Mouse (Mus musculus) spleen, postnatal 10 days (tissue): ENCODE measurements around the gene Gm20683.

ENCODE experiments used
- DNase-seq, 2 experiments: peaks; one replicate each; pipeline ENCODE4 v3.0.0; 2021 to 2022; ENCODE audit warnings: low spot score in 2 of 2

Gm20683 gene

GRCm38 (mm10) chr17:25841117-25841880, at the start of gene Gm20683:
Gene Gm20683, minus strand, starts transcription at chr17:25841763.
- no peak for DNase-seq

GRCm38 (mm10) chr17:25888837-25889236, 47.3 kb upstream of the Gm20683 start:
- DNase-seq = no peak

GRCm38 (mm10) chr17:25887467-25887866, 45.9 kb upstream of the Gm20683 start:
- no peak for DNase-seq

- no peak for DNase-seq
Observed at GRCm38 (mm10) chr17:25886806-25887205, 45.2 kb upstream of the Gm20683 start.

- peak in 1 of 2 experiments; percentile 56 for DNase-seq
Observed at GRCm38 (mm10) chr17:25885636-25886035, 44.1 kb upstream of the Gm20683 start.

- DNase-seq = no peak
Observed at GRCm38 (mm10) chr17:25883824-25884223, 42.3 kb upstream of the Gm20683 start.

- DNase-seq = no peak
Observed at GRCm38 (mm10) chr17:25883268-25883667, 41.7 kb upstream of the Gm20683 start.

- DNase-seq = no peak
Observed at GRCm38 (mm10) chr17:25882306-25882705, 40.7 kb upstream of the Gm20683 start.

- DNase-seq = no peak
Observed at GRCm38 (mm10) chr17:25881691-25882090, 40.1 kb upstream of the Gm20683 start.

- no peak for DNase-seq
Observed at GRCm38 (mm10) chr17:25880913-25881641, 39.5 kb upstream of the Gm20683 start.

- DNase-seq = no peak
Observed at GRCm38 (mm10) chr17:25880196-25880910, 38.8 kb upstream of the Gm20683 start, which contains the start of gene Wfikkn1. Gene Wfikkn1, minus strand, starts transcription at chr17:25880858.

GRCm38 (mm10) chr17:25879750-25880149, 38.2 kb upstream of the Gm20683 start:
- no peak for DNase-seq

GRCm38 (mm10) chr17:25879261-25879660, 37.7 kb upstream of the Gm20683 start:
- DNase-seq = peak in 1 of 2 experiments; percentile 54

GRCm38 (mm10) chr17:25878611-25879180, 37.1 kb upstream of the Gm20683 start:
- no peak for DNase-seq

- DNase-seq = no peak
Observed at GRCm38 (mm10) chr17:25877741-25878610, 36.4 kb upstream of the Gm20683 start.

- no peak for DNase-seq
Observed at GRCm38 (mm10) chr17:25877025-25877424, 35.5 kb upstream of the Gm20683 start.

- DNase-seq = no peak
Observed at GRCm38 (mm10) chr17:25876347-25876915, 34.9 kb upstream of the Gm20683 start.

GRCm38 (mm10) chr17:25875171-25876136, 33.9 kb upstream of the Gm20683 start:
- peak; percentile 86 to 92 for DNase-seq

- peak; percentile 95 to 99 for DNase-seq
Observed at GRCm38 (mm10) chr17:25874721-25875170, 33.2 kb upstream of the Gm20683 start, which contains the start of gene Mettl26. Gene Mettl26, plus strand, starts transcription at chr17:25875074.
